Mouse (Mus musculus) mouse trophoblast stem cell (cell line): ENCODE measurements around the gene Rbm12.
"Not testable (repeated sequence)": the region's sequence is repeated elsewhere in the genome, so short reads cannot be mapped to it uniquely, and the experiment has no call there.

Experiments
- in situ Hi-C, 2 experiments: fragments of 300-500 bp; cut with MseI, MboI; formaldehyde crosslinking; loops; 2 replicates in 1 of 2; 3 replicates in 1 of 2; pipeline ENCODE4 v1.15.1; 2025

Rbm12 gene

DNA sequence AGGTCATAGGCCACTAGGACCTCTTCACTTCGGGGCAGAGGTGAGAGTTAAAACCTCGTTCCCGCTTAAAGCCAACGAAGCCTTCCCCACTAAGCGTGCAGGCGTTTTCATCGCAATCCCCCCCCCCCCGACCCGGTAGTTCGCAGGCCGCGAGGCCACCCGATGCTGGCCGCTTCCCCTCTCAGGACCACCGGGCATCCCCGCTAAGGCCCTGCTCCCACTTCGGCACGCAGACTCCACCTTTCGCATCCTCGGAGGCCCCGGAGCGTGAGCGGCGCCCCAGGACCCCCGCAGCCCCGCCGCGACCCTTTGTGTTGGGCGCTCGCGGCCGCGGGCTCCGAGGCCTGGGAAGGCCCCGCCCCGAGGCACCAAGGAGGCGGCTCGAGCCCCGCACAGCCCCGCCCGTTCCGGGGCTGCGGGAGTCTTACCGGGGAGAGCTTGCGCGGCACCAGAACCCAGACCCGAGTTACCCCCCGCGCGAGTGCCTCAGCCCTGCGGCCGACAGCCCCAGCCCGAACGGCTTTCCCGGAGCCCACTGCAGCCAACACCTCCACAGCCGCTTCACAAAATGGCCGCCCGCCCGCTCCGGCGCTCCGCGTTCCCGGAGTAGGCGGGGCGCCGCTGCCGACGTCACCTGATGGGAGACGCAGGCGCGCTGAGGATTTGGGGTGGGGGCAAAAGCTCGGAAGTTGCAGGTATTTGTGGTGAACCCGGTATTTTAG is at the start of gene Rbm12, which contains the start of gene Cpne1:
Gene Rbm12 (minus strand): TSS at position 621 of the 722 bp plus-strand sequence.
Gene Cpne1 (minus strand): TSS at position 608 of the 722 bp plus-strand sequence.
- in situ Hi-C loops, result no loop called here

DNA sequence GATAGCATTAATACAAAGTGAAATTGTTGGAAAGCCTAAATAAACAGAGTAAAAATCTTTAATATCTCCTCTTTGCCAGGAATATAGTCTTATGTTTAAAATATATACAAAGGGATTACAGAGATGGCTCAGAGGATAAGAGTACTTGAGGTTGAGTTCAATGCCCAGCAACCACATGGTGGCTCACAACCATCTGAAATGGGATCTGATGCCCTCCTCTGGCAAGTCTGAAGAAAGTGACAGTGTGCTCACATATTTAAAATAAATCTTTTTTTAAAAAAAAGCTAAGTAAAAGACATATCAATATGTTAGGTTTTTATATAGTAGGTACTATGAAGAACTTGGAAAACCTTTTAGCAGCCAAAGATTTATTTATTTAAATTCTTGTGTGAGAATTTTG is 39.8 kb upstream of the Rbm12 start:
- in situ Hi-C loops, result no loop called here

- in situ Hi-C loops, result no loop called here
Measured at GRCm38 (mm10) chr2:156147316-156147915, 35.6 kb upstream of the Rbm12 start.

DNA sequence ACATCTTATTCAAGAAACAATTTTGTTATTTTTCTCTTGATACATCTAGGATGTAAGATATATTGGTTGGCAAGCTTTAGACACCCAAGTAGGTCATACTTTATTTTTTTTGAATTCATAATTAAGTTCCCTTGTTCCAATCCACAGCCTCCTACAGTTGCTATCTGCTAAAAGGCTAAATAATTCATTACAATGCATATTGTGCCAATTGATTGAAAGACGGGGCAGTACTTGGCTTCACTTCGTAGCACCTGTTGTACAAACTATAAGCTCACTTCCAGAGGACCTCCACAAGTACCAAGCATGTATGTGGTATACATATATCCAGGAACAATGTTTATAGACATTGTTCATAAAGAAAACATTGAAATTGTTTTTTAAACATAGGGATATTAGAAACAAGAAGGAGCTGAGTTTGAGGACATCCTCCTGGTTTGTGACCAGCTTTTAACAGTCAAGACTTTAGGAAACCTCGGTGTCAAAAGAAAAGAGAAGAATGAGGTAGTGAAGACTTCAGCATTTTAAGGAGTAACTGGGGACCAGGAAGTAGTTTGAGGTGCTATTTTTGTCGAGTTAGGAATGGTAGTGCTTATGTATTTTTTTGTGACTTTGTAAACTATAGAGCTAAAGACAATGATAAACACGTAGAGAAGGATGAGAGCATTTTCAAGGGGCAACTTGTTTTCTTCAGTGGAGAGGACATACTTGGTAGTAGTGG is 34.7 kb upstream of the Rbm12 start:
- in situ Hi-C loops, result no loop called here

DNA sequence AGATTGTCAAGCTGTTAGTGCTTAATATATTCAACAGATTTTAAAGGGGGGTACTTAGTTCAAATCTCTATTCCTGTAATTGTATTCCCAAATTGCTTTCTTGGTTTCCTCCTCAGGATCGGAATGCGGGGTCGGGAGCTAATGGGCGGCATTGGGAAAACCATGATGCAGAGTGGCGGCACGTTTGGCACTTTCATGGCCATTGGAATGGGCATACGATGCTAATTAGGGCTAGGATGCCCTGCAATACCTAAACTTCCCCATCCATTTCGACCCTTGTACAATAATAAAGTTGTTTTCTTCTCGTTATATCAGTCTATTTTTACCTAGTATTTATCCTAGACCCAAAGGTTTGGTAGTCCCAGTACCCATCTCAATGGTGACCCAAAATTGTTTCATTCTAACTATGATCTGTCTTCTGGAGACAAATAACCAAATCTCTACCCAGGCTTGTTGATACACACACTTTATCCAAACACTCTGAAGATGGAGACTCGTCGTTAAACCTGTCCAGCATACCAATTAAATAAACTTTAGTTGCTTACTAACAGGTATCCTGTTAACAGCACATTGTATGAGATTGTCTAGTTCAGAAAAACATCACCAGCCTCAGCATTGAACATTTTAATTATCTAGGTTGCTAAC is 33.8 kb upstream of the Rbm12 start:
- in situ Hi-C loops, result no loop called here

DNA sequence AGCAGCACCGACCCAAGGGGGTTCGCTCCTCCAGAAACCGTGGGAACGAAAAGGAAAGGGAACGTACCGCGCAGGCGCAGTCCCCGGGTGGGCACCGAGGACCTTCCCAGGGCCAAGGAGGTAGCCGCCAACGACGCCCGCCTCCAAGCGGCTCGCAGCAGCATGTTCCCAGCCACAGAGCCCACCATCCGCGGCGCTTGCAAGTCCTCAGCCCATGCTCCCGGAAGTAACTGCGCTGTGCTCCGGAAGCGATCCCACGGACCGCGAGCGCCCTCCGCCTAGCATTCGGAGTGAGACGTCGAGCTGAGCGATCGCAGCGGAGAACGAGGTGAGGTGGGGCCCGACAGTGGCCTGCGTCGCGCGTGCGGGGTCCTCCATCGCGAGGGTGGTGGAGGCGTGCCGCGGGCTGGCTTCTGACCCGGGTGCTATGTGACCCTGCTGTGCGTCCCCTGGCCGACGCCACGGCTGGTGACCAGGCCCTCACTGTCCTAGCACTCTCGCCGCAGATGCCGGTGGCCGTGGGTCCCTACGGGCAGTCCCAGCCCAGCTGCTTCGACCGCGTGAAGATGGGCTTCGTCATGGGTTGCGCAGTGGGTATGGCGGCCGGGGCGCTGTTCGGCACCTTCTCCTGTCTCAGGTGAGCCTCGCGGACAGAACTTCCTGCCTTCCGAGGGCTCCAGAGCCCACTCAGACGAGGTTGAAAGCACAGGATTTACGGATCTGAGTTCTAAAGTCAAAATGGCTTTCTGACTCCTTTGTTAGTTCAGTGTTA is 32.4 kb upstream of the Rbm12 start, which contains the start of the genes Romo1 and Nfs1:
Gene Romo1 (plus strand): TSS at position 87 of the 772 bp plus-strand sequence.
Gene Nfs1 (minus strand): TSS at position 234 of the 772 bp plus-strand sequence.
- in situ Hi-C loops, result no loop called here

DNA sequence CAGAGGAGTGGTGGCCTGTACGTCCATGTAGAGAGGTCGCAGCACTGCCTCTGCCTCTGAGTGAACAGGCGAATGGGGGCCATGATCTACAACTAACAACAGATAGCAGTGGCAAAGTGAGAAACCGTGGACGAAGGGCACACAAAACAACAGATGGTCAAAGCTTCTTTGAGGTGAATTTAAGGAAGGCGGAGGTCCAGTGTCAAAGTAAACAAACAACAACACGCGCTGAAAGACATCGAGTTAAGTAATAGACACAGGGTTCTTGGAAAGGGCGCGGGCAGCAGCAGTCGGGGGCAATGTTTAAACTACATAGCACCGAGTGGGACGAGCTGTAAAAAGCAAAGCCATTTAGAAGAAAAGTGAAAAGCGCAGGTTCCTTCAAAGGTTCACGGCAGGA is 31.6 kb upstream of the Rbm12 start:
- in situ Hi-C loops, result no loop called here

- in situ Hi-C loops, result no loop called here
Measured at GRCm38 (mm10) chr2:156142820-156143219, 31.0 kb upstream of the Rbm12 start.

GRCm38 (mm10) chr2:156135695-156136094 is 23.9 kb upstream of the Rbm12 start:
- in situ Hi-C loops, result no loop called here

DNA sequence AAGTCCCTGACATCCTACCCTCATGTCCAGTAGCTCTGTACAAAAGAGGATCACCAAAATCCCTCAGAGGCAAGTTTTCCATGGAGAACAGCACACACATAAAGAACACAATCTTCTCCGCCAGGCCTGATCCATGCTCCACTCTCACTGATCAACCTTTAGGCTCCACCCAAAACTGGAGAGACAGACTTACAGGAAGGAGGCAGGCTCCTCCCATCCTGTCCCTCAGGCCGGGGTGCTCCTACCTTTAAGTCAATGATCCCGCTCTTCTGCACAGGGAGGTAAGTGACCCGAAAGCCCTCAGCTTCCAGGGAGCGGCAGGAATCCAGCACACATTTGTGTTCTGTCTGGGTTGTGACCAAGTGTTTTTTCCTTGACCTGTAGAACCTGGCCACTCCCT is 22.4 kb upstream of the Rbm12 start:
- in situ Hi-C loops, result no loop called here

DNA sequence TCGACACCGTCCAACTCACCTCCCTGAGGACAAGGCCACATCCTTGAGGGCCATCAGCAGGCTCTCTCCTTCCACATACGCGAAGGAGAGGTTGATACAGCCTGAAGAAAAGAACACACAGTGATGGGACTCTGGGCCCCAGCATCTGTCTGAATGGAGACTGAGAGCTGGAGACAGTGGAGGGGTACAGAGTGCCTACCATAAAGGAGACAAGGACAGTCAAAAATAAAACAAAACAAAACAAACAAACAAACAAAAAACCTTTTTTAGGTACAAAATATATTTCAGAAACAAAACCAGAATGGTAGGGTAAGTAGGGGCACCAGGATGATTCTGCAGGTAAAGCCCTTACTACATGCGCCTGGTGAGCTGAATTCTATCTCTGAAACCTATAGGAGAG is 15.2 kb upstream of the Rbm12 start, which contains the start of gene Gm28036:
Gene Gm28036 (minus strand): TSS at position 101 of the 400 bp plus-strand sequence.
- in situ Hi-C loops, result no loop called here

- in situ Hi-C loops, result no loop called here
Measured at GRCm38 (mm10) chr2:156123731-156124130, 12.0 kb upstream of the Rbm12 start.

GRCm38 (mm10) chr2:156119566-156119965 is 7.8 kb upstream of the Rbm12 start:
- in situ Hi-C loops, result no loop called here

DNA sequence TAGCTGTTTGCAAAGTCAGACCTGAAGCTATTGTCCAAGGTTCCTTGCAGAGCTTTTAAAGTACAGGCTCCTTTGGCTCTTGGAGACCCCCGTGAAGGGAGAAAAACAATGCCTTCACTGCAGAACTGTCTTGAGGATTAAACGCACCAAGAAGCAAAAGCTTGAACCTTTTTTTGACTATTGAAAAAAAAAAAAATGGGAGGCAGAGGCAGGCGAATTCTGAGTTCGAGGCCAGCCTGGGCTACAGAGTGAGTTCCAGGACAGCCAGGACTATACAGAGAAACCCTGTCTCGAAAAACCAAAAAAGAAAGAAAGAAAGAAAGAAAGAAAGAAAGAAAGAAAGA is 274 bp upstream of the Rbm12 start:
- in situ Hi-C loops, result not testable (repeated sequence)

DNA sequence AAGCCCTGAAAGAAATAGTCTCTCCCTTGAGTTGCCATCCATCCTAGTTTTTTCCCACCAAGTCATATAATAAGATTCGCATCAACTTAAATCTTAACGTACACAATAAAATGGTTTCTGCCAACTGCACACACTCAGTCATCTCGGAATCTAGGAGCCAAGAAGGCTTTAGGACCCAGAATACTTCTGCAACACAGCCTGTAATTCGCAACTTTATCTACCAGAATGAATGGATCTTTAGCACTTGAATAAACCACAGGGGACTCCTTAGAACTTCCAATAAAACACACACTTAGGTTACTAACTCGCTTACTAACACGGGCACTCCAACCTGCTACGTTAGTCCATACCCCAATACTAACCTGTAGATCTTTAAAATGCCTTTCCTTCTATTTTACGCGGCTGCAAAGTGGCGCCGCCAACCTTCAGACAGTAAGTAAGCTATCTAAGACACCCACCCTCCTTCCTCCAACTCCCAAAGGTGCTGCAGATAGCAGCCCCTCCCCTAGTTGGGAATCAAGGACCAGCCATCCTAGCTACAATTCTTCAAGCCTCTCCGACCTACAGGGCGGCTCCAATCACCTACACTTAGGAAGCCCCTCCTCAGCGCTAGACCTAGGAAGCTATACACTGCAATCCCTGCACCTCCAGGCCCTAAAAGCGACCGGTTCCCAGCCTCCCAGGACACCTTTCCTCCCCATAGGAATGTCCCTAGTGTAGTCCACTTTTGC is 986 bp downstream of the Rbm12 start:
- in situ Hi-C loops, result no loop called here

DNA sequence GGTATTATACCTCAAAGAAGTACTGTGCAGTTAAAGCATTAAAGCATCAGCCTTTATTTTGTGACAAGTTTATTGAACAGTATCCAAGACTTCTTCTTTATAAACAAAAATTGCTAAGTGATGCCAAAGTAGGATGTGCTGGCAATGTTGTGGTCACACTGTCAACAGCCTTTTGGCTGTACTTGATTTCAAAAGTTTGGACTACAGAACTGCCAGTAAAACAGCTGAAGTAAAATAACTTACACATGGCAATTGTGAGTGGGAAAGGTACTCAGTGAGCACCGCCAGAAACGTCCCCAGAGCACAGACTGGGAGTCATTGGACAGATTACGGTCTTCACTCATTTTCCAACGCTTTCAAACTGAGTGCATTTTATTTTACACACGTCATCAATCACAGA is 19.9 kb downstream of the Rbm12 start:
- in situ Hi-C loops, result no loop called here

DNA sequence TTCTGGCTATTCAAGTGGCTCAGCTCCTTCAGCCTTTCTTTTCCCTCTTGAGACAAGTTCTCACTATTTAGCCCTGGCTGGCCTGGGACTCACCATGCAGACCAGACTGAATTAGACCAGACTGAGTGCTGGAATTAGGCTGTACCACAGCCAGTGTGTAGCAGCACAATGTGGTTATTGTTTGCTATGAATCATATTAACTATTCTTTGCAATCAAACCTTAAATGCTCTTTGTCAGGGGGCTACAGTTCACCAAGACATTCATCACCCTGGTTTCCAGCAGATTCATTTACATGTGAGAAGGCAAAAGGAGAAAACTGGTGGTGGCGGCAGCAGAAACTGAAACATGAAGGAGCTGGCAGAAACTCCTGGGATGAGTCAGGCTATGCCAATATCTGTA is 22.0 kb downstream of the Rbm12 start:
- in situ Hi-C loops, result no loop called here

- in situ Hi-C loops, result no loop called here
Measured at GRCm38 (mm10) chr2:156087391-156088110, 24.2 kb downstream of the Rbm12 start.

DNA sequence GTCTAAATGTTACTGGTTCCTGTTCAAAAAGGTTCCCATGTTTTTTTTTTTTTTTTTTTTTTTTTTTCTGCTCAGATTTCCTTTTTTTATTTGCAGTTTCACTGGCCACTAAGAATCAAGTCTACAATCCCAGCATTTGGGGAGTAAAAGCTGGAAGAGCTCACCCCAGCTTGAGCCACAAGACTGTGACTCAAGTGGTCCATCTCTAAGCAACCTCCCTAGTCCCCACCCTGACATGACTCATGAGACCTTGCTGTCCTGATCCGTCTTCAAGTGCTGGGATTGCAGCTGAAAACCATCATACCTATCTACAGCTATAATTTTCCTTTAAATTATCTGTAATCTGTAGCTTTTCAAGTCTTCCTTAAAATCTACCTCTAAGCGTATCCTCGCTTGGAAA is 27.2 kb downstream of the Rbm12 start:
- in situ Hi-C loops, result no loop called here

DNA sequence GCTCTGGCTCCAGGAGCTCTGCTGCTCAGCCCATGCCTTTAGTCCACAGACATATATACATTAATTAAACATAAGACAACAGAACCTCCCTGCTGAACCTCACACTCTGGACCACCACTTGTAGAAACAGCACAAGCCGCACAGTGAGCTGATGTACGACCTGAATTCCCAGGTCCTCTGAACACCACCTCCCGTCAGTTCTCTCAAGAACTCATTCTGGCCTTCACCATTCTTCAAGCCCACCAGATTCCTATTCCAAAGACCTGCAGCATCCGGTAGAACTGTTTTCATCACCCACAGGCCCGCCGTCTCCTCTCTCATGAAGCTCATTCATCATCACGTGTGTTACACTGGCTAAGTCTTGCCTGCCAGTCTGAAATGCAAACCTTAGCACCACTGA is 31.4 kb downstream of the Rbm12 start:
- in situ Hi-C loops, result no loop called here
